Mouse (Mus musculus): ENCODE data around the gene Elp4.

GRCm38 (mm10) chr2:105746896-105747295 is 157.5 kb downstream of the Elp4 start:
- TF ChIP-seq POLR2A (IDR thresholded peaks at IDR 0.05; ENCODE audit: control insufficient read depth, low read depth, low read length) (no peak), CTCF (IDR thresholded peaks at IDR 0.05; ENCODE audit: control insufficient read depth, insufficient read depth, insufficient replicate concordance, low read depth, low read length) (no peak)
